Mouse (Mus musculus) kidney, postnatal 14 days (tissue): ENCODE measurements around the gene Zp1.

ENCODE experiments used
- DNase-seq: peaks from one replicate; pipeline ENCODE4 v3.0.0; 2022; ENCODE audit warnings: mixed read lengths

Zp1 gene

GRCm38 (mm10) chr19:10871328-10871961 lies 49.0 kb downstream of the Zp1 start:
- DNase-seq, result no peak

GRCm38 (mm10) chr19:10870676-10871075 lies 49.8 kb downstream of the Zp1 start:
- no peak for DNase-seq

GRCm38 (mm10) chr19:10869886-10870527 lies 50.4 kb downstream of the Zp1 start, which contains the start of gene Tmem132a:
Gene Tmem132a (minus strand): TSS chr19:10869940.
- DNase-seq, result peak; percentile 34

GRCm38 (mm10) chr19:10869241-10869885 lies 51.1 kb downstream of the Zp1 start:
- peak; percentile 86 for DNase-seq

GRCm38 (mm10) chr19:10868623-10869141 lies 51.8 kb downstream of the Zp1 start:
- DNase-seq, result no peak

GRCm38 (mm10) chr19:10867946-10868622 lies 52.3 kb downstream of the Zp1 start:
- DNase-seq, result no peak

GRCm38 (mm10) chr19:10866351-10866750 lies 54.1 kb downstream of the Zp1 start:
- no peak for DNase-seq
